Mouse (Mus musculus) C2C12 (cell line): ENCODE data around the gene Selplg.

ENCODE experiments used
- CTCF ChIP-seq: IDR thresholded peaks from one replicate; pipeline ENCODE4 v1.5.1; 2011; ENCODE audit not compliant: control insufficient read depth, insufficient read depth, insufficient read length
- MYOD1 ChIP-seq: IDR thresholded peaks from one replicate; pipeline ENCODE4 v1.6.1; 2011; ENCODE audit warnings: low read depth; ENCODE audit not compliant: control insufficient read depth, insufficient read length

GRCm38 (mm10) chr5:113789075-113789788 is 43.2 kb downstream of the Selplg start:
- TF ChIP-seq CTCF (no peak), MYOD1 (no peak)
